Mouse (Mus musculus): Measurements from ENCODE around the gene Ggps1. TPM values are rescaled to one million over a fixed set of nuclear protein-coding genes. Genes with fewer than 3 reads are reported as not detected.
"Not testable (repeated sequence)": the region's sequence is repeated elsewhere in the genome, so short reads cannot be mapped to it uniquely, and the experiment has no call there.

The Ggps1 gene
- polyA plus RNA-seq, 1 experiment from 2014 or later, result 50.2 TPM

DNA sequence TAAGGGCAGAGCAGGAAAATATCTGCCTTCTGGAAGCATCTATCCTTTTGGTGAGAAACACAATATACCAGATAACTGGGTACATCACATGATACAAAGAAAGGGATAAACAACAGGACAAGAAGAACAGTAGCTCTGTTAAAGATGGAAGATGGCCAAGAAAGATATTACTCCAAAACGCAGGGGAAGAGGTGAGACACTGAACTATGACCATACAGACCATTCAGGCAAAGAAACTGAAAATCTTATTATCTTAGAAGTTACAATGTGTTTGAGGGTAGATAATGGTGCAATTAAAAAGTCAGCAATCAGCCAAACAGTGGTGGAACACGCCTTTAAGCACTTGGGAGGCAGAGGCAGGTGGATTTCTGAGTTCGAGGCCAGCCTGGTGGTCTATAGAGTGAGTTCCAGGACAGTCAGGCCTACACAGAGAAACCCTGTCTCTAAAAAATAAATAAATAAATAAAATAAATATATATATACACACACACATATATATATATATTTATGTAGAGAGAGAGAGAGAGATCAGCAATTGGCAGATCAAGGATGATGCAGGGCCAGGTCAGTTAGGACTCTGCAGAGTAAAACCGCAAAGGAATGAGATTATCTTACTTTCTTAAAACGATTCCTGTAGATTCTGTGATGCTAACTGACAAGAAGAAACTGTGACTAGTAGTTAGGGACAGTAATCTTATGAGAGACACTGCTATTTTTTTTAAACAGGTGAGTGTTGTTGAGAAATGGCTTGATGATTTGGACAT is 29.8 kb downstream of the Ggps1 start:
- no peak overlapping the region for H3K4me3 ChIP-seq (ENCODE audit: low read depth, low read length)
- H3K9ac ChIP-seq (ENCODE audit: low read depth, low read length), result no peak overlapping the region
- ATAC-seq (ENCODE audit: low read depth) (no peak), DNase-seq (ENCODE audit: low spot score) (no peak)
- peaks cover 8% of the 10 kb centered on the region for H3K36me3 ChIP-seq (ENCODE audit: control insufficient read depth, insufficient read depth, low read length)
- WGBS, result 89% methylated on average over 5 of the region's 5 CpGs
- H3K4me1 ChIP-seq (ENCODE audit: control insufficient read depth, insufficient read depth, low read length), result peaks cover 2% of the 10 kb centered on the region
- no peak overlapping the region for H3K27ac ChIP-seq (replicated peaks; ENCODE audit: low read depth, low read length)
- no peaks in the 10 kb centered on the region for H3K9me3 ChIP-seq (ENCODE audit: control insufficient read depth, low read length)
- no peak overlapping the region for H3K4me2 ChIP-seq (ENCODE audit: low read depth, low read length)
- no peaks in the 10 kb centered on the region for H3K27me3 ChIP-seq (replicated peaks; ENCODE audit: control insufficient read depth, insufficient read depth, low read length)

DNA sequence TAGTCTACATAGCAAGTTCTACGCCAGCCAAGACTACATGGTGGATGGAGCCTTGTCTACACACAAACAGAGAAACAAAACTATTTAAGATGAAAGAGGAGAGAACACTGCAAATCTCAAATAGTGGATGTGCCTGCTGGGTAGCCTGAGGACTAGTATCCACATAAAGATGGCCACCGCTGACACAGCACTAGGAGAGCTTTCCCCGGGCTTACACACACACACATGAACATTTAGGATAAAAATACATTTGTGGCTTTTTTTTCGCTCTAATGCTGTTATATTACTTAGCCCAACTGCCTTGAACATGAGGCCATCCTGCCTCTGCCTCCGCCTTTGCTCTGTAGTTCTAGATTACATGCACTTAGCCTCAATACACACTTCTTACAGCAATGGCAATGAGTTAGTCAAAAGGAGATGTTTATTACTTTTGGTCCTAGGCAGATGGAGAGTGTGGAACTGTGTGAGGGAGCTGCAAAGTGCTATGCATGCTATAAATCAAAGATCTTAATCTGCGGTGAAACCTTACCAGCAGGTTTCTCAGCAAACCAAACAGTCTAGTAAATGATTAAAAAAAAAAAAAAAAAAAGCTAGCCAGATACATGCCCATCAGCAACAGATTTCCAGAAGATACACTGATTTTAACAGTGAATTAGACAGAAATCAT is 37.0 kb downstream of the Ggps1 start:
- no peak overlapping the region for H3K9ac ChIP-seq (ENCODE audit: low read depth, low read length)
- no peaks in the 10 kb centered on the region for H3K27me3 ChIP-seq (replicated peaks; ENCODE audit: control insufficient read depth, insufficient read depth, low read length)
- H3K36me3 ChIP-seq (ENCODE audit: control insufficient read depth, insufficient read depth, low read length), result peaks cover 31% of the 10 kb centered on the region
- no peak for ATAC-seq (ENCODE audit: low read depth)
- no peak overlapping the region for H3K27ac ChIP-seq (replicated peaks; ENCODE audit: low read depth, low read length)
- 94% methylated on average over 6 of the region's 6 CpGs for WGBS
- H3K4me3 ChIP-seq (ENCODE audit: low read depth, low read length), result no peak overlapping the region
- no peak for DNase-seq (ENCODE audit: low spot score)
- H3K4me2 ChIP-seq (ENCODE audit: low read depth, low read length), result no peak overlapping the region
- H3K4me1 ChIP-seq (ENCODE audit: control insufficient read depth, insufficient read depth, low read length), result no peaks in the 10 kb centered on the region
- H3K9me3 ChIP-seq (ENCODE audit: control insufficient read depth, low read length), result no peaks in the 10 kb centered on the region

DNA sequence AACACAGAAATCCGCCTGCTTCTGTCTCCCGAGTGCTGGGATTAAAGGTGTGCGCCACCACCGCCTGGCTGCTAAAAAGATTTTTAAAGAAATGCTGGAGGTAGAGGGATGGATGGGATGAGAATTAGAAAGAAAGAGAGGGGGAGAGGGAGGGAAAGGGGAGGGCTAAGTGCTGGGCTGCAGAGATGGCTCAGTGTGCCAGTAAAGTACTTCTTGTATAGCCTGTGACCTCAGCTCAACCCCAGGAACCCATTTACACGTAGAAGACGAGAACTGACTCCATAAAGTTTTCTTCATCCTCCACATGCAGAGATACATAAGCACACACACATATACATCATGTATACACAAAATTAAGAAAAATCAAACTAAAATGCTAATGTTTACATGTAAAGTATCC is 37.7 kb downstream of the Ggps1 start:
- no peak for DNase-seq (ENCODE audit: low spot score)
- Histone ChIP-seq H3K36me3 (ENCODE audit: control insufficient read depth, insufficient read depth, low read length) (peaks cover 31% of the 10 kb centered on the region), H3K4me2 (ENCODE audit: low read depth, low read length) (no peak overlapping the region), H3K27ac (replicated peaks; ENCODE audit: low read depth, low read length) (no peak overlapping the region), H3K9ac (ENCODE audit: low read depth, low read length) (no peak overlapping the region), H3K4me3 (ENCODE audit: low read depth, low read length) (no peak overlapping the region), H3K9me3 (ENCODE audit: control insufficient read depth, low read length) (no peaks in the 10 kb centered on the region), H3K4me1 (ENCODE audit: control insufficient read depth, insufficient read depth, low read length) (no peaks in the 10 kb centered on the region), H3K27me3 (replicated peaks; ENCODE audit: control insufficient read depth, insufficient read depth, low read length) (no peaks in the 10 kb centered on the region)
- WGBS, result 94% methylated on average over 6 of the region's 6 CpGs
- no peak for ATAC-seq (ENCODE audit: low read depth)

DNA sequence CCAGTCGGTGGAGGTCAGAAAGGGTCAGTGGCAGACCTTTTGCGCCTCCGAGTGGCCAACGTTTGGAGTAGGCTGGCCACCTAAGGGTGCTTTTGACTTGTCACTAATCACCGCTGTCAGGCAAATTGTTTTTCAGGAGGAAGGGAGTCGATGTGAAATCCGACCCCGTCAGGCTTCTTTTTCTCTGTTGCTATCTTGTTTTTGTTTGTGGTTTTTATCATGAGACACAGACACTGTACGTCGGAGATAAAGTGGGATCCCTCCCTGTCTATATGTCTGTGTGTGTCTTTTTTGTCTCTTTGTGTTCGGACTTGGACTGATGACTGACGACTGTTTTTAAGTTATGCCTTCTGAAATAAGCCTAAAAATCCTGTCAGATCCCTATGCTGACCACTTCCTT is 41.9 kb downstream of the Ggps1 start:
- 78% methylated on average over 6 of the region's 12 CpGs for WGBS

DNA sequence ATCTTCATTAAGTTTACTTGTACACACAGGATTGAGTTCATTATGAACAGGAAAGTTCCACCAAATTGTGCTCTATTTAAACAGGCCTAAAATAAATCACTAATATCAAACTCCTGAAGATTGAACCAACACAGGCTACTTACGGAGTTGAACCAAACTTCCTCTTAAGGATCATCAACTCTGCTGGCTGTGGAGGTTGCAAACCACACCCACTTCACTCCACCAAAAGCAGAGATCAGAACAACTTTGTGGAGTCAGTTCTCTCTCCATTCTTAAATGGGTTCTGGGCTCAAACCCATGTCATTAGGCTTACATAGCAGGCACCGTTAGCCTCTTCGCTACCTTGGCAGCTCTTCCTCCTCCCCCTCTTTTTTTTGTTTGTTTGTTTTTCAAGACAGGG is 44.4 kb downstream of the Ggps1 start:
- H3K36me3 ChIP-seq (ENCODE audit: control insufficient read depth, insufficient read depth, low read length), result peaks cover 31% of the 10 kb centered on the region
- WGBS, result 92% methylated on average over 3 of the region's 3 CpGs

More for the DNA sequence above, 41.9 kb downstream of the Ggps1 start:
- not testable (repeated sequence) for H3K4me1 ChIP-seq (ENCODE audit: control insufficient read depth, insufficient read depth, low read length); H3K9me3 ChIP-seq (ENCODE audit: control insufficient read depth, low read length); H3K27ac ChIP-seq (replicated peaks; ENCODE audit: low read depth, low read length); H3K9ac ChIP-seq (ENCODE audit: low read depth, low read length); DNase-seq (ENCODE audit: low spot score); H3K27me3 ChIP-seq (replicated peaks; ENCODE audit: control insufficient read depth, insufficient read depth, low read length); ATAC-seq (ENCODE audit: low read depth); H3K4me2 ChIP-seq (ENCODE audit: low read depth, low read length); H3K4me3 ChIP-seq (ENCODE audit: low read depth, low read length)
- H3K36me3 ChIP-seq (ENCODE audit: control insufficient read depth, insufficient read depth, low read length), result peaks cover 25% of the 10 kb centered on the region

DNA sequence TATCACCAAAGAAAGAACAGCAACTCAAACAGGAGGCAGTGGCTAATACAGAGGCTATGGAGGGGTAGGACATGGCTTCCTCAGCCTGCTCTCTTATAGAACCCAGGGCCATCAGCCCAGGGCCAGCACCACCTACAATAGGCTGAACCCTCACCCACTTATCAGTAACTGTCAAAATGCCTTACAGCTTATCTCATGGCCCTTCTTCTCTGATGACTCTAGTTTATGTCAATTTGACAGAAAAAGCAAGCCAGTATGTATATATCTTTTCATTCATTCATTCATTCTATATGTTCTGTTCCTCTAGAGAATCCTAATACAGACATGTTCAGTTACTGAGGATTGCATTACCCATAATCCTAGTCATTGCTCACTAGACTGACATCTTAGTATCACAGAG is 45.0 kb downstream of the Ggps1 start:
- Histone ChIP-seq H3K9me3 (ENCODE audit: control insufficient read depth, low read length) (no peaks in the 10 kb centered on the region), H3K4me2 (ENCODE audit: low read depth, low read length) (no peak overlapping the region), H3K9ac (ENCODE audit: low read depth, low read length) (no peak overlapping the region), H3K36me3 (ENCODE audit: control insufficient read depth, insufficient read depth, low read length) (peaks cover 36% of the 10 kb centered on the region), H3K27me3 (replicated peaks; ENCODE audit: control insufficient read depth, insufficient read depth, low read length) (no peaks in the 10 kb centered on the region), H3K27ac (replicated peaks; ENCODE audit: low read depth, low read length) (no peak overlapping the region), H3K4me3 (ENCODE audit: low read depth, low read length) (no peak overlapping the region), H3K4me1 (ENCODE audit: control insufficient read depth, insufficient read depth, low read length) (no peaks in the 10 kb centered on the region)
- ATAC-seq (ENCODE audit: low read depth), result no peak
- DNase-seq (ENCODE audit: low spot score), result no peak

More for the DNA sequence above, 44.4 kb downstream of the Ggps1 start:
- Histone ChIP-seq H3K27me3 (replicated peaks; ENCODE audit: control insufficient read depth, insufficient read depth, low read length) (no peaks in the 10 kb centered on the region), H3K4me3 (ENCODE audit: low read depth, low read length) (no peak overlapping the region), H3K4me1 (ENCODE audit: control insufficient read depth, insufficient read depth, low read length) (no peaks in the 10 kb centered on the region), H3K4me2 (ENCODE audit: low read depth, low read length) (no peak overlapping the region), H3K9ac (ENCODE audit: low read depth, low read length) (no peak overlapping the region), H3K9me3 (ENCODE audit: control insufficient read depth, low read length) (no peaks in the 10 kb centered on the region), H3K27ac (replicated peaks; ENCODE audit: low read depth, low read length) (no peak overlapping the region)
- ATAC-seq (ENCODE audit: low read depth) (no peak), DNase-seq (ENCODE audit: low spot score) (no peak)

DNA sequence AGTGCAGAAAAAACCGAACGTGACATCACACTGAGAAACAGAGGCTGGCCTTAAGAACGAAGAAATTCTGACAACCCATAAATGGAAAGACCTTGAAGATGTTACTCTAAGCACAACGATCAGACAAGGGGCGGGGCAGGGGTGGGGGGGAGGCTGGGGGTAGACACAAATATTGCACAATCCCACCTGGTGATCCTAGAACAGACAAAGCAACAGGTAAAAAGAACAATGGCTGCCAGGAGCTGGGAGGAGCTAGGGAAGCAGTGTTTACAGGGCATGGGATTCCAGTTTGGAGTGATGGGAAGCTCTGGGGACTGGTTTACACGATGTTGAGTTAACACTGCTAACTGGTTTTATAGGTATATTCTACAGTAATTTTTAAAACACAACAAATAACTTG is 47.7 kb downstream of the Ggps1 start:
- no peak for DNase-seq (ENCODE audit: low spot score)
- H3K4me2 ChIP-seq (ENCODE audit: low read depth, low read length), result no peak overlapping the region
- H3K27ac ChIP-seq (replicated peaks; ENCODE audit: low read depth, low read length), result no peak overlapping the region
- no peaks in the 10 kb centered on the region for H3K27me3 ChIP-seq (replicated peaks; ENCODE audit: control insufficient read depth, insufficient read depth, low read length)
- no peaks in the 10 kb centered on the region for H3K4me1 ChIP-seq (ENCODE audit: control insufficient read depth, insufficient read depth, low read length)
- H3K9ac ChIP-seq (ENCODE audit: low read depth, low read length), result no peak overlapping the region
- 88% methylated on average over 6 of the region's 6 CpGs for WGBS
- no peak overlapping the region for H3K4me3 ChIP-seq (ENCODE audit: low read depth, low read length)
- H3K9me3 ChIP-seq (ENCODE audit: control insufficient read depth, low read length), result no peaks in the 10 kb centered on the region
- H3K36me3 ChIP-seq (ENCODE audit: control insufficient read depth, insufficient read depth, low read length), result peaks cover 56% of the 10 kb centered on the region
- ATAC-seq (ENCODE audit: low read depth), result no peak

DNA sequence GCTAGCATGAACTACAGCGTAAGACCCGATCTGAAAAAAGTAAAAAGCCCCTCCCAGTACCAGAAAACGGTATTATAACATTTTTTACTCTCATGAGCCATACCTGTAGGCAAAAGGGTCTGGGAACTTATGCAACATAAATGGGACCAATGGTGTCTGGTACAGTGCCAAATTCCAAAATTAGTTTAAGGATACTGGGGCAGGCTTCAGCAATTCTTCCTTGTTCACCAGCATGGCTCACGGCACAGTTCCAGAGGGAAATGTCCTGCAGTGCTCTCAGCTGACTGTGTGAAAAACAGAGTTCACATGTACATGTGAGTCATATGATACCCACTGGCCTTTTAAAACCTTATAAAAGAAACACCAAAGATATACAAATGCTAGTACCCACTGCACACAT is 48.7 kb downstream of the Ggps1 start:
- Histone ChIP-seq H3K27ac (replicated peaks; ENCODE audit: low read depth, low read length) (no peak overlapping the region), H3K9me3 (ENCODE audit: control insufficient read depth, low read length) (no peaks in the 10 kb centered on the region), H3K4me2 (ENCODE audit: low read depth, low read length) (no peak overlapping the region), H3K4me1 (ENCODE audit: control insufficient read depth, insufficient read depth, low read length) (no peaks in the 10 kb centered on the region), H3K9ac (ENCODE audit: low read depth, low read length) (no peak overlapping the region), H3K36me3 (ENCODE audit: control insufficient read depth, insufficient read depth, low read length) (peaks cover 52% of the 10 kb centered on the region), H3K4me3 (ENCODE audit: low read depth, low read length) (no peak overlapping the region), H3K27me3 (replicated peaks; ENCODE audit: control insufficient read depth, insufficient read depth, low read length) (no peaks in the 10 kb centered on the region)
- DNase-seq (ENCODE audit: low spot score) (no peak), ATAC-seq (ENCODE audit: low read depth) (no peak)
- WGBS, result 79% methylated on average over 4 of the region's 4 CpGs

DNA sequence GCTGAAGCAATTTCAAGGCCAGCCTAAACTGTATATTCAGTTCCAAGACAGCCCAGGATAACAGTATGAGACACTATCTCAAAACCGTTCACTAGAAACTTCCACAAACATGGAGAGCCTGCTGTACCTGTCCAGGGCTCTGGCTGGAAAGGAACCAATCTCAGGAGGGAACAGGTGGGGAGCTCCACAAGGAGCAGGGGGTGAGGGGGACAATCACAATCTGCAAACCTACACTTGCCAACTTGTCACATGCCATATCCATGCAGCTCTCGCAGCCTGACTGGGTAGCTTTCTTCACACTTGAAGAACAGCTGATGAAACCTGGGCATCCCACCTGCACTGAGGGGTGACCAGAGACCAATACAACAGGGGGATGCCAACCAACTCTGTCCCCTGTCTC is 49.3 kb downstream of the Ggps1 start:
- 93% methylated on average over 2 of the region's 2 CpGs for WGBS
- H3K9ac ChIP-seq (ENCODE audit: low read depth, low read length), result no peak overlapping the region
- H3K9me3 ChIP-seq (ENCODE audit: control insufficient read depth, low read length), result no peaks in the 10 kb centered on the region
- H3K4me1 ChIP-seq (ENCODE audit: control insufficient read depth, insufficient read depth, low read length), result no peaks in the 10 kb centered on the region
- DNase-seq (ENCODE audit: low spot score) (no peak), ATAC-seq (ENCODE audit: low read depth) (no peak)
- no peak overlapping the region for H3K27ac ChIP-seq (replicated peaks; ENCODE audit: low read depth, low read length)
- no peaks in the 10 kb centered on the region for H3K27me3 ChIP-seq (replicated peaks; ENCODE audit: control insufficient read depth, insufficient read depth, low read length)
- peaks cover 52% of the 10 kb centered on the region for H3K36me3 ChIP-seq (ENCODE audit: control insufficient read depth, insufficient read depth, low read length)
- no peak overlapping the region for H3K4me3 ChIP-seq (ENCODE audit: low read depth, low read length)
- H3K4me2 ChIP-seq (ENCODE audit: low read depth, low read length), result no peak overlapping the region
